Mouse (Mus musculus): ENCODE data around the gene Atg13.

Atg13 gene

GRCm38 (mm10) chr2:91695436-91696224 is 14.7 kb downstream of the Atg13 start:
- DNase-seq (ENCODE audit: low spot score) = peak; percentile 72

DNA sequence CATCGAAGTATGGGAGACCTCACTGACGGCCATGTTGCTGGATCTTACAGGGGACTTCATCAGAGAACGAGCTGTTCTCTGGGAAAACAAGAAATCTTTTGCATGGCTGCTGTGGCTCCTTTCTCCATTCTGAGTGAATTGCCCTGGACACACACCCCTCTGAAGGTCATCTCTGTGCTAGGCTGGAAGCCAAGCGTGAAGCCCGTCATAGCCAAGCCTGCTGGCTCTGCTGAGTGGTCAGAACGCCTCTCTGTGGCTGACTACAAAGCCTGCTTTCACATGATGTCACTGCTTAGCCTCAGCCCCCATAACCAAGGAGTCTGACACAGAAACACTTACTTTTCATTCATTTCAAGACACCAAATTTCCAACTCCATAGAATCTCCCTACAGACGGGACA is 20.9 kb downstream of the Atg13 start:
- no peak for DNase-seq (ENCODE audit: low spot score)

DNA sequence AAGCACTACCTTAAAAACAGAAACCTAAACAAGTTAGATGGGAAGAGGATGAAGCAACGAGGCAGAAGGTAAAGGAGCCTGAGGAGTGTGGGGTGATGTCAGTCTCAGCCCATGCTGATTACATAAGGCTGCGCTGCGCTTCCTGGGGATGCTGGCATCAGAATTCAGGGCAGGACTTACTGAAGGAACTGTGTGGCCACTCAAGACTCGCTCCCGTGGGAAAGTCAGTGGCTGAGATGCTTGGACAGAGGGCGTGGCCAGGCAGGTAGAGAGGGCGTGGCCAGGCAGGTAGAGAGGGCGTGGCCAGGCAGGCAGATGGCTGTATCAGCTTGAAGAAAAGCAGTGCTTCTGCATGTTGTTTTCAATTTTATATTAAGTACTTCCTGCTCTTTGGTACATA is 26.5 kb downstream of the Atg13 start:
- DNase-seq (ENCODE audit: low spot score) = no peak

GRCm38 (mm10) chr2:91682850-91683249 is 27.5 kb downstream of the Atg13 start:
- DNase-seq (ENCODE audit: low spot score) = peak; percentile 75

DNA sequence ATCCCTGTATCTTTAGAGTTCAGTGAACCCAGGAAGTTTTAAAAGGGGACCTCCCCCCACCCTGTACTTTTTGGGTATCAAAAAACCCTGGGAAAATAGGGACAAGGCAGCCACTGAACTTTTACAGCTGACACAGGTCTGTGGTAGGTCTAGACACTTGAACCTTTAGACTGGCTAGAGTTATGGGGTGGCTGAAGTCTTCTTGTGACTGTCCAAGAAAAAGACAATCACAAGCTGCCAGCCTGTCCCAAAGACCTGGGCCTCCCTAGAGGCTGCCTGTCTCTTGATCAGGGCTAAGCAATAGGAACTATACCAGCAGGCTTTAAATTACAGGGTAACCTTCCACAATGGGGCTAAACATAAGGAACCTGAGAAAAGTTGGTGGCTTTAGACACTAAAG is 33.4 kb downstream of the Atg13 start:
- DNase-seq (ENCODE audit: low spot score) = no peak

GRCm38 (mm10) chr2:91676420-91676819 is 34.0 kb downstream of the Atg13 start:
- DNase-seq (ENCODE audit: low spot score) = no peak

DNA sequence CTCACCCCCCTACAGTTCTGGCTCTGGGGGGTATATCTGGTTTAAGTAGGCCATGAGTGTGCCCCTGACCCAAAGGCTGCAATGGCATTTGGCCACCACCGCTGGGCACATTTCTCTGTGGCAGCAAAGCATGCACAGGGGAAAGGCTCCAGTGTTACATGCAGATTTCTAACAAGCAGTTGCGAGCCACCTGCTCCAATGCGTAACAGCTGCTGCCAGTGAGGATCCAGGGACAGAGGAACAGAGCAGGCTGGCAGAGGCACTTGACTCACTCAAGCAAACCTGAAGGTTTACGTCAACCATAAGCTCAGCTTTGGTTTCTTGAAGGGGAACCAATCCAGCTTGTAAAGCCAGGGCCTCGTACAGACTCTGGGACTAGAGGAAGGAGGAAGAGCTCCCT is 35.5 kb downstream of the Atg13 start:
- DNase-seq (ENCODE audit: low spot score) = no peak

- peak; percentile 42 for DNase-seq (ENCODE audit: low spot score)
Measured at GRCm38 (mm10) chr2:91673587-91673986, 36.8 kb downstream of the Atg13 start.

DNA sequence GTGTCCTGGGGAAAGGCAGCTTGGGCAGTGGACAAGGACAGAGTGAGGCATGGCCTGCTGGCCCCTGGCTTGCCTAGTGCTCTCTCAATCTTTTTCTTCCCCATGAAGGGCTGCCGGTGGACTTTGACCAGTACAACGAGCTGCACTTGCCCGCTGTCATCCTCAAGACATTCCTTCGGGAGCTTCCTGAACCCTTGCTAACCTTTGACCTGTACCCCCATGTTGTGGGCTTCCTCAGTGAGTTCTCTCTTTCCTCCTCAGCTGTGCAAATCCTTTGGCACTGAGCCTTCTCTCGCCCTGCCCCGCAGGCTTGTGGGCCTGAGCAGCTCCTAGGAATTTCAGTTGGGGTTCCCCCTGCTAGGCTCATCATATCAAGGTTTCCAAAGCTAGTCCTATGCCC is 40.3 kb downstream of the Atg13 start:
- DNase-seq (ENCODE audit: low spot score) = no peak

- no peak for DNase-seq (ENCODE audit: low spot score)
Measured at GRCm38 (mm10) chr2:91669326-91669725, 41.0 kb downstream of the Atg13 start.

DNA sequence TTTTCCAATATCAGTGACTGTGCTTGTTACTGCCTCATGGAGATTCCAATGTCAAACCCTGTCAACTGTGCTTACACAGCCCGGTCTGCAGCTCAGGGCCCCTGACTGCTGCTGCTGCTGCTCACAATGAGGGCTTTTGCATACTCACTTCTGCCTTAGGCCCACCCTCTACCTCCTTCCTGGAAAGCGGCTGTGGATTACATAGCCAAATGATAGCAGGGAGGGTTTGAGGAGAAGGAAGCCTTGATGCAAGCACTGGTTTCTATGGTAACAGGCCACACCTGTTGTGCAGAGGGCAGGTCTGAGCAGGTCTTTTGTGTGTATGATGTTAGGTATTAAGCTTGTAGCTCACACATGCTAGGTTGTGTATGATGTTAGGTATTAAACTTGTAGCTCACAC is 42.6 kb downstream of the Atg13 start:
- DNase-seq (ENCODE audit: low spot score) = no peak

- no peak for DNase-seq (ENCODE audit: low spot score)
Measured at GRCm38 (mm10) chr2:91666386-91666910, 43.9 kb downstream of the Atg13 start.

- DNase-seq (ENCODE audit: low spot score) = peak; percentile 69
Measured at GRCm38 (mm10) chr2:91664780-91665179, 45.6 kb downstream of the Atg13 start.

GRCm38 (mm10) chr2:91660981-91661380 is 49.4 kb downstream of the Atg13 start:
- DNase-seq (ENCODE audit: low spot score) = no peak

GRCm38 (mm10) chr2:91659657-91660056 is 50.7 kb downstream of the Atg13 start:
- no peak for DNase-seq (ENCODE audit: low spot score)

DNA sequence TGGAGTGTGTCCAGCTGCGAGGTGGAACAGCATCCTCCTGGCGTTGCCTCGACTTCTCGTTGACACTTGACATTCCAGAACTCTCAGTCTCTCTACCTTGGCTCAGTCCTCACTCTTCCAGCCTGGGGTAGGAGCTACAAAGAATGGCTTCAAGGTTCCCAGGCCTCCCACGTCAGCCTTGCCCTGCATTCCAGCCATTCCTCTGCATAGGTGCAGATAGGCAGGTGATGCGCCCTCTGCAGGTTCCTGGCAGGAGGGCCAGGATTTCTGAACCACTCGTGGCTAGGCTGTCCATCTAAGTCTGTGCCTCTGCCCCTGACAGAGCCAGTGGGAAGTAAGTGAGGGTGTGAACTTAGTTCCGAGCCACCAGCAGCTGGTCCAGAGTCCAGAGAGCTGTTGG is 53.6 kb downstream of the Atg13 start:
- no peak for DNase-seq (ENCODE audit: low spot score)

DNA sequence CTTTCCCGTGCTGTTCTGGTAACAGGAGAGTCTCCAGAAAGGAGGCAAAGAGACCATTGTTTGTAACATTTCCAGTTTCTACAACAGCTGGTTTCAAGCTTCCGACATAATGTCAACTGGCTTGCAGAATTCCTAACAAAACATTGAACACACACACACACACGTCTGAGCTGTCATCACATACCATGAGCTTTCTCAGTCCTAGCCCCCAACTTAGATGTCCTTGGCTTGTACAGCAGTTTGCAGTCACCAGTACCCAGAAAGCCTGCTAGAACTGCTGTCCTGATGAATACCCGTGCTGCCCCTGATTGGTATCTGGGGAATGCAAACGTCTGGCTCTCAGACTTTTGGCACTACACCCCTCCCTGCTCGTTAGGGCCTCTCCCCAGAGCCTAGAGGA is 54.5 kb downstream of the Atg13 start:
- DNase-seq (ENCODE audit: low spot score) = no peak

GRCm38 (mm10) chr2:91655388-91655787 is 55.0 kb downstream of the Atg13 start:
- no peak for DNase-seq (ENCODE audit: low spot score)

- DNase-seq (ENCODE audit: low spot score) = no peak
Measured at GRCm38 (mm10) chr2:91652863-91653262, 57.5 kb downstream of the Atg13 start.

DNA sequence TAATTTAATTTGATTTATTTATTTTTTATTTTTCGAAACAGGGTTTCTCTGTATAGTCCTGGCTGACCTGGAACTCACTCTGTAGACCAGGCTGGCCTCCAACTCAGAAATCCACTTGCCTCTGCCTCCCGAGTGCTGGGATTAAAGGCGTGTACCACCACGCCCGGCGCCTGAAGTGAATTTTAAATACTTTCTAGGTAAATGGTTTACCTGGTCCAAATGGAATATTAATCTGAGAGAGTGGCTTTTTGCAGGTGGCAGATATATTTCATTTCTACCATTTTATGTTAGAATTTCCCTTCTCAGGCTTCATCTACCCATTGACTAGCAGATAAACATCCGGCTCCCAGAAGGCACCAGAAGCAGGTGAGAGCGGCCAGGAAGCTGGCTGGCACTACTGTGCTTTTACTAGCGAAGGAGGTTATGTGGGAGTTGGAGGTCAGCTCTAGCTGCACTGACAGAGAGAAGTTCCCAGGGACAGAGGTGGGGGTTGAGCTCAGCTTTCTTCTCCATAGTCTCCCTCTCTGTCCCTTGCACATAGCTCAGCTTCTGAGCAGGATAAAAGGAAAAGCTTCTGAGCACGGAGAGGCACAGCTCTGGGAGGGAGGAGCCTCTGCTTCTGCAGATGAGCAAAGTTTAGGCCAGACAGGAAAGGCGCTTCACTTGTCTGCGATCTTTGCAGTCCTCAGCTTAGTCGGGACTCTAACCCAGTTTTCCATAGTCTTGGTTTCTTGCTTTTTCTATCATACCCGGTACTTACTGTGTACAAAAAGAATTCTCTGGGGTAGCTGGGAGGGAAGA is 58.7 kb downstream of the Atg13 start:
- no peak for DNase-seq (ENCODE audit: low spot score)

DNA sequence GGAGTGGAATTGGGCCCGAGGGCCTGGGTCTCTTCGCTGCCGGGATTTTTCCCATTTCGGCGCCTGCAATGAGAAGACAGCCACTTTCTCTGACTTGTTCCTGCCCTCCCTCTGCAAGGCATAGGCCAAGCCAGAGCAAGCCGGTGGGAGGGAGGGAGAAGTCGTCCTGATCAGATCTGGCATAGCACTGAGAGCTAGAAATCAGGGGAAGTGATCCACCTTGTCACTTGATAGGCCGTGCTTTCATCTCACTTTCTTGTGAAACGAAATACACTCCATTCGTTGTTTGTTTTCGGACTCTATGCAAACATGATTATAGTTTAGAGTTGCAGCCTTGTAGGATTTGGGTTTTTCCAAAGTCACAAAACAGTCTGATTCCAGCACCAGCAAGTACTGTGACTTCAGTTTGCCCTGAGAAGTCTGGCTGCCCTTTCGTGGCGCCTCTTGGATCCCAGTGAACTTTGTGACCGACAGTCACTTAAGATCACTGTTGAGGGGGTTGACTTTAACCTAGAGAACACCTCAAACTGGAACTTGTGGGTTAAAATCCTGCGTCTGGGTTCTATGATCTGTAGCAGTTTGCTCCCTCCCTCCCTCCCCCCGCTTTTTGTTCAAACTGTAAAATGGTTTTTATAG is 59.9 kb downstream of the Atg13 start:
- no peak for DNase-seq (ENCODE audit: low spot score)

- peak; percentile 100 for DNase-seq (ENCODE audit: low spot score)
Measured at GRCm38 (mm10) chr2:91649553-91650359, 60.6 kb downstream of the Atg13 start, which contains the start of the genes Zfp408 and Arhgap1. TSS of gene Zfp408 (minus strand) at chr2:91649791. TSS of gene Arhgap1 (plus strand) at chr2:91649860.
